13 mouse cellular contexts compared by ENCODE assay signal in genomic region chr1:176986990-176987740, GRCm38 (mm10).
A peak's percentile ranks its signal among the peaks of the same experiment; 100 is the strongest.
DNase-seq lines count a peak whose midpoint lies in the region; ATAC-seq and TF ChIP-seq lines count a peak whose summit lies in the region.
"Had no signal": no experiment of that assay in that cellular context is flagged by ENCODE, and none has a peak within 500 bp of the region (broad histone marks: within the 10 kb centered on the region; RNA-seq: fewer than 3 reads in every experiment).

No protein-coding gene starts in this region.

- H3K36me3 ChIP-seq in heart, embryonic 12.5 days = no peaks in the 10 kb centered on the region
- H3K36me3 ChIP-seq in limb, embryonic 14.5 days (ENCODE audit: control insufficient read depth, insufficient read depth, low read length) = no peaks in the 10 kb centered on the region
- no peaks in the 10 kb centered on the region for H3K36me3 ChIP-seq in limb, embryonic 10.5 days
- H3K36me3 ChIP-seq in spleen, adult 2 months (ENCODE audit: control insufficient read depth, insufficient read depth, low read length) = no peaks in the 10 kb centered on the region
- H3K36me3 ChIP-seq: limb, embryonic 12.5 days had no signal

- peak overlapping the region; percentile 10; the same call in 1 of the 2 replicates for H3K4me2 ChIP-seq in heart, embryonic 12.5 days
- H3K4me2 ChIP-seq in limb, embryonic 14.5 days (replicated peaks; ENCODE audit: low read depth, low read length, severe bottlenecking) = no peak overlapping the region
- H3K4me2 ChIP-seq: limb, embryonic 12.5 days had no signal

- 36% methylated on average over 6 of the region's 6 CpGs for WGBS in heart, embryonic 12.5 days
- WGBS in limb, embryonic 14.5 days = 71% methylated on average over 6 of the region's 6 CpGs
- 80% methylated on average over 6 of the region's 6 CpGs for WGBS in limb, embryonic 10.5 days
- 86% methylated on average over 6 of the region's 6 CpGs for WGBS in spleen, adult 2 months

- H3K27ac ChIP-seq in heart, embryonic 12.5 days (ENCODE audit: poor library complexity, severe bottlenecking) = peak overlapping the region; percentile 53; the same call in 1 of the 2 replicates
- H3K27ac ChIP-seq in limb, embryonic 14.5 days (replicated peaks; ENCODE audit: low read depth, low read length) = no peak overlapping the region
- no peak overlapping the region for H3K27ac ChIP-seq in limb, embryonic 10.5 days
- H3K27ac ChIP-seq in spleen, adult 2 months (ENCODE audit: insufficient read depth, low read length) = peak overlapping the region; percentile 53; the same call in 1 of the 2 replicates
- H3K27ac ChIP-seq: limb, embryonic 12.5 days had no signal

- DNase-seq in heart, adult 18-20 months = no peak
- peak; percentile 35 for DNase-seq in limb, embryonic 14.5 days (ENCODE audit: low spot score)
- no peak for DNase-seq in limb, embryonic 10.5 days (ENCODE audit: low spot score)
- no peak for DNase-seq in spleen, adult 2 months (ENCODE audit: low read depth in 1 of 2, low spot score in 2 of 2)
- DNase-seq in spleen, adult 12 weeks (ENCODE audit: low spot score) = no peak
- no peak for DNase-seq in kidney, adult 9 months
- DNase-seq: cerebellum, adult 18-20 months; embryo, embryonic 11 days; gastrocnemius, postnatal 10 days; liver, postnatal 0 days; right cerebral cortex, postnatal 25 days had no signal

- no peak for TF ChIP-seq CTCF in spleen, adult 2 months (IDR thresholded peaks at IDR 0.05; ENCODE audit: extremely low read depth, insufficient read depth, insufficient read length, insufficient replicate concordance)

- no peaks in the 10 kb centered on the region for H3K9me3 ChIP-seq in heart, embryonic 12.5 days (replicated peaks)
- no peaks in the 10 kb centered on the region for H3K9me3 ChIP-seq in limb, embryonic 14.5 days (ENCODE audit: control insufficient read depth, low read length)
- H3K9me3 ChIP-seq in limb, embryonic 10.5 days (replicated peaks) = no peaks in the 10 kb centered on the region
- H3K9me3 ChIP-seq: limb, embryonic 12.5 days had no signal

- H3K4me3 ChIP-seq in heart, embryonic 12.5 days = no peak overlapping the region
- H3K4me3 ChIP-seq in limb, embryonic 14.5 days (replicated peaks; ENCODE audit: low read length) = no peak overlapping the region
- H3K4me3 ChIP-seq in limb, embryonic 10.5 days = no peak overlapping the region
- H3K4me3 ChIP-seq in spleen, adult 2 months (ENCODE audit: extremely low read depth, insufficient read depth, insufficient read length) = no peak overlapping the region
- H3K4me3 ChIP-seq: limb, embryonic 12.5 days had no signal

- TF ChIP-seq POLR2A in limb, embryonic 14.5 days (IDR thresholded peaks at IDR 0.05; ENCODE audit: borderline replicate concordance, extremely low read depth, insufficient read depth, insufficient read length) = no peak
- no peak for TF ChIP-seq POLR2A in spleen, adult 2 months (IDR thresholded peaks at IDR 0.05; ENCODE audit: low read depth, low read length)

- ATAC-seq in heart, embryonic 12.5 days (ENCODE audit: insufficient number of reproducible peaks, low FRiP score) = peak; percentile 75
- no peak for ATAC-seq in limb, embryonic 14.5 days (ENCODE audit: low FRiP score, low read depth)

- peaks cover 54% of the 10 kb centered on the region for H3K4me1 ChIP-seq in heart, embryonic 12.5 days (replicated peaks)
- 0 out of 2 replicates have a peak, but pooled peaks cover 5% of the 10 kb centered on the region for H3K4me1 ChIP-seq in limb, embryonic 14.5 days (ENCODE audit: control insufficient read depth, insufficient read depth, low read length)
- peaks cover 14% of the 10 kb centered on the region for H3K4me1 ChIP-seq in limb, embryonic 10.5 days
- peaks cover 18% of the 10 kb centered on the region for H3K4me1 ChIP-seq in spleen, adult 2 months (ENCODE audit: control insufficient read depth, insufficient read depth, insufficient read length)

- no peaks in the 10 kb centered on the region for H3K27me3 ChIP-seq in heart, embryonic 12.5 days (replicated peaks)
- H3K27me3 ChIP-seq in limb, embryonic 14.5 days (ENCODE audit: control insufficient read depth, insufficient read depth, low read length) = no peaks in the 10 kb centered on the region
- H3K27me3 ChIP-seq in limb, embryonic 10.5 days (ENCODE audit: low read depth, poor library complexity, severe bottlenecking) = no peaks in the 10 kb centered on the region
- H3K27me3 ChIP-seq in spleen, adult 2 months (ENCODE audit: control insufficient read depth, insufficient read depth, low read length) = no peaks in the 10 kb centered on the region
- H3K27me3 ChIP-seq: limb, embryonic 12.5 days had no signal

- no peak overlapping the region for H3K9ac ChIP-seq in heart, embryonic 12.5 days
- no peak overlapping the region for H3K9ac ChIP-seq in limb, embryonic 14.5 days (ENCODE audit: low read depth, low read length, severe bottlenecking)
- H3K9ac ChIP-seq: limb, embryonic 12.5 days; liver, postnatal 0 days had no signal

Comparison
In these comparisons a context has a peak if more than half of its experiments do, and no peak if none do; other contexts are left out.
1. H3K27ac ChIP-seq: peak in heart, embryonic 12.5 days (single experiment) and spleen, adult 2 months (single experiment); none in limb, embryonic 14.5 days (single experiment) and limb, embryonic 10.5 days (single experiment).